Mouse (Mus musculus) thymus, adult 2 months (tissue): Measurements from ENCODE around the gene Lyst. TPM values are rescaled to one million over a fixed set of nuclear protein-coding genes. Genes with fewer than 3 reads are reported as not detected.

Experiments used
- DNase-seq: peaks from one replicate; pipeline ENCODE4 v3.0.0; 2021
- H3K27ac ChIP-seq: fragments of 200-500 bp; 2 replicates; pipeline ENCODE4 v1.5.1; 2012; ENCODE audit warnings: low read length, control low read depth; ENCODE audit not compliant: control insufficient read depth, insufficient read depth
- H3K27me3 ChIP-seq: fragments of 200-500 bp; 2 replicates; pipeline ENCODE4 v1.6.1; 2012; ENCODE audit warnings: mild to moderate bottlenecking, low read length, moderate library complexity, mixed read lengths; ENCODE audit not compliant: control insufficient read depth, insufficient read depth
- H3K36me3 ChIP-seq: fragments of 200-500 bp; 2 replicates; pipeline ENCODE4 v1.6.1; 2012; ENCODE audit warnings: mild to moderate bottlenecking, low read length, moderate library complexity; ENCODE audit not compliant: control insufficient read depth, insufficient read depth
- H3K4me1 ChIP-seq: fragments of 200-500 bp; replicated peaks from 2 replicates; pipeline ENCODE4 v1.6.1; 2012; ENCODE audit warnings: low read length; ENCODE audit not compliant: control insufficient read depth, insufficient read depth
- H3K4me3 ChIP-seq: fragments of 200-500 bp; 2 replicates; pipeline ENCODE4 v1.5.1; 2012; ENCODE audit warnings: mild to moderate bottlenecking, low read length, control low read depth, moderate library complexity; ENCODE audit not compliant: control insufficient read depth, insufficient read depth
- CTCF ChIP-seq: fragments of 200-500 bp; IDR thresholded peaks from 2 replicates; pipeline ENCODE4 v1.5.1; 2012; ENCODE audit warnings: mild to moderate bottlenecking, control low read depth, low read length, moderate library complexity, borderline replicate concordance; ENCODE audit not compliant: control insufficient read depth, poor library complexity, insufficient read depth; ENCODE audit errors: extremely low read depth
- POLR2A ChIP-seq: fragments of 200-500 bp; IDR thresholded peaks from 2 replicates; pipeline ENCODE4 v1.6.1; 2012; ENCODE audit warnings: mild to moderate bottlenecking, low read length, control low read depth, moderate library complexity; ENCODE audit not compliant: control insufficient read depth, poor library complexity, insufficient read depth; ENCODE audit errors: extremely low read depth
- WGBS: fragments of 180-500 bp; shearing (Covaris S2); methylation state at CpG from one replicate; pipeline ENCODE4 v1.1.7; 2018; 5-methylcytosine and 5-hydroxymethylcytosine counted together
- polyA plus RNA-seq: library from polyadenylated mRNA; depleted of rRNA; stranded (reverse); fragments of >200 nt; gene quantifications from 2 replicates; pipeline ENCODE4 v1.2.3, GENCODE M21; 2012

Gene Lyst
- polyA plus RNA-seq, 1 experiment: 31.1 TPM

DNA sequence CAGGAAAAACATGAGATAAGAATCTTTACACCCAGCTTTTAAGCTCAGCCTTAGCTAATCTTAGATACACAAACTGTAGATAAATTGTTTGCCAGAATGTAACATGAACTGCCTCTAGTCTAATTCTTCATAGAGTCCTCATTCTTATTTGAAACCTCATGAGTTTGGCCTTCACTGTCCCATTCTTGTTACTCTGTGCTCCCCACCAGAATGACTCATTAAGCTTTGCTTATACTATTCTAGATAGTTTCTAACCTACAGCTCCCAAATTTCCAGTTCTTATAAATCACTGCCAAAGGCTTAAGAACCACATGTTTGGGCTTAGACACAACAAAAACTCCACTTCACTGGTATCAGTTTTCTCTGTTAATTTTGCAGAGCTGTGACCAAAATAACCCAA lies 16.0 kb downstream of the Lyst start:
- Histone ChIP-seq H3K4me1 (peaks cover 5% of the 10 kb centered on the region), H3K27ac (no peak overlapping the region), H3K36me3 (no peaks in the 10 kb centered on the region), H3K27me3 (no peaks in the 10 kb centered on the region), H3K4me3 (no peak overlapping the region)
- TF ChIP-seq CTCF: no peak
- TF ChIP-seq POLR2A: no peak
- no peak for DNase-seq

DNA sequence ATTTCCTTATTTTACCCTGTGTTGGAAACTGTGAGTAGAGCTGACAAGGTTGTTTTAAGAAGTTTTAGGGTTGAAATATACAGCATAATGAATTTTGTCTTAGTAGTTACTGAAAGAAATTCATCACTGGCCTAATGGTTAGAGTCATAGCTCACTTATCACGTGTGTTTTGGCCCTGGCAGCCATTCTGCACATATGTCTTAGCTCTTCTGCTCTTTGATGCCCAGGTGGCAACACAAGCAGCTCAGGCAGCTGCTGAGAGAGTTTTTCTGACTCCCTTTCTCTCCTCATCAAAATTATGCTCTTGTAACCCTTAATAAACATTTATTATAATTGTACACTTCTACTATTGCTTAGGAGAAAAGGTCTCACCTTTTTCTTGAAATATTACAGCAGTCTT lies 18.1 kb downstream of the Lyst start:
- Histone ChIP-seq H3K27me3 (no peaks in the 10 kb centered on the region), H3K27ac (no peak overlapping the region; the same call in 1 of the 2 replicates), H3K36me3 (no peaks in the 10 kb centered on the region), H3K4me1 (peaks cover 7% of the 10 kb centered on the region), H3K4me3 (no peak overlapping the region)
- TF ChIP-seq POLR2A (no peak), CTCF (no peak)
- peak; percentile 45 for DNase-seq
- WGBS: 20% methylated on average over 1 of the region's 1 CpGs

DNA sequence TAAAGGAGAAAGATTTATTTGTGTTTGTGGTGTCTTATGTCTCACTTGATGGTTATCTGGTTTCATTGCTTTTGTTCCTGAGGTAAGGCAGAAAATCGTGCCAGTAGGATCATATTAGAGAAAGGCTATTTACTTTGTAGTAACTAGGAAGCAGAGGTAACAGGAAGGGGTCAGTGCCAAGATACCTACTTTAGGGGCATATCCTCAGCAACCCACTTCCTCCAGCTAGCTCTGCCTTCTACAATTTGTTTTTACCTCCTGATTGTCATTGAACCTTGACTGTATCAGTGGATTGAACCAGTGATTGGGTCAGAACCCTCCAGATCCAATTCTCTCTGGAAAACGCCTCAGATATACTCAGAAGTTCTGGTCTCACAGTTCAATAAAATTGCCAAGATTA lies 19.5 kb downstream of the Lyst start:
- Histone ChIP-seq H3K27ac (no peak overlapping the region; the same call in 1 of the 2 replicates), H3K4me1 (peaks cover 7% of the 10 kb centered on the region), H3K4me3 (no peak overlapping the region), H3K27me3 (no peaks in the 10 kb centered on the region), H3K36me3 (peaks cover 7% of the 10 kb centered on the region; the same call in 1 of the 2 replicates)
- WGBS: 49% methylated on average over 2 of the region's 2 CpGs
- no peak for TF ChIP-seq CTCF
- no peak for TF ChIP-seq POLR2A
- DNase-seq: no peak

DNA sequence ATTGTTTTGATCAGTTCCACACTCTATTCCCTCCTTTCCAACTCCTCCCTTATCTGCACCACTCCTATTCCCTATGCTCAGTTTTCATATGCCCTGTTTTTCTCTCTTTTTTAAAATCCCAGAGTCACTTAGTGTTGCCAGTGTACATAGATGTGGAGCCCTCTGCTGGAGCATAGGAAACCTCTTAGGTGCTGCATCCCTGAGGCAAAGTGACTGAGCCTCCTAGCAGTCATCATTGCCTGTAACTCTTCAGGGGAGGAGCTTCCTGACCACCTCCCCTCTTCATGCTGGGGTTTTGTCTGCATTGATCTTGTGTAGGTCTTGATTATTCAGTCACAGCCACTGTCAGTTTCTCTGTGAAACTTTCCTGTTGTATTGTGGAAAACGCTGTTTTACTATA lies 22.7 kb downstream of the Lyst start:
- Histone ChIP-seq H3K27me3 (no peaks in the 10 kb centered on the region), H3K4me1 (peaks cover 4% of the 10 kb centered on the region), H3K36me3 (peaks cover 23% of the 10 kb centered on the region), H3K27ac (no peak overlapping the region), H3K4me3 (no peak overlapping the region)
- WGBS: 96% methylated on average over 1 of the region's 1 CpGs
- no peak for TF ChIP-seq CTCF
- no peak for TF ChIP-seq POLR2A
- DNase-seq: peak; percentile 60

DNA sequence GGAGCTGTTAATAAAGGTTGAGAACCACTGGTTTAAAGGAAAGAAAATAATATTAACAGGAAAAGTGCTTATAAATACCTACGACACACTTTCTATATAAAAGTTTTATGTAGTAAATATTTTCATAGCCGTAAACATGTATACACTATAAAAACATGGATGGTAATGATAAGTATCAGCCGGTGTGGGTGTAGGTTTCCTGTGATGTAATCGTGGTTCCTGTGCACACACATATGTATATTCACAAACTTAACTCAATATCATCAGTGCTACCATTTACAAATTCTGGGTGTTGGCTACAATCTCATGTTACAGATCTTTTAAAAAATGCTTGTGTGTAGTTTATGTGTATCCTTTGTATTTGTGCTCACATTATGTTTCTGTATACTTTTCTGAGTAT lies 24.0 kb downstream of the Lyst start:
- no peak overlapping the region for H3K27ac ChIP-seq
- no peak for DNase-seq
- peaks cover 37% of the 10 kb centered on the region for H3K36me3 ChIP-seq
- H3K4me3 ChIP-seq: no peak overlapping the region
- TF ChIP-seq CTCF: no peak
- TF ChIP-seq POLR2A: no peak
- no peaks in the 10 kb centered on the region for H3K27me3 ChIP-seq
- 84% methylated on average over 4 of the region's 4 CpGs for WGBS
- H3K4me1 ChIP-seq: peaks cover 4% of the 10 kb centered on the region

DNA sequence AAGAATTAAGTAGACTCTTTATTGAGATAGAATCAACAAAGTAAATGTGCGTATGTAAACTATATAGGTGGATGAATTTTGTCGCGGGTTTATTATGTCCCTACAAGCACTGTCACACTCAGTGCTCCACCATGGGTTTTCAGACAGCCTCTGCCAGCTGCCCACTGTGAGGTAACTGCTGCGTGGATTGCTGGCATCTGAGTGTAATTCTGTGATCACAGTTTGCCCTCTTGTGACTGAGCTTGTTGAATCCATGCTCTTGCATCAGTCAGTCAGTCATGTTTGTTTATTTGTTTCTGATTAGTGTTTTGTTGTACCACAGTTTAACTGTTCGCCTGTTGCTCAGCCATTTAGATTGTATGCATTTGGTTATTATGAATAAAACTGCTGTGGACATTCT lies 31.3 kb downstream of the Lyst start:
- no peak for DNase-seq
- H3K27me3 ChIP-seq: no peaks in the 10 kb centered on the region
- no peak overlapping the region for H3K27ac ChIP-seq
- WGBS: 93% methylated on average over 5 of the region's 5 CpGs
- no peaks in the 10 kb centered on the region for H3K4me1 ChIP-seq
- H3K36me3 ChIP-seq: peaks cover 35% of the 10 kb centered on the region
- no peak overlapping the region for H3K4me3 ChIP-seq
- TF ChIP-seq CTCF (no peak), POLR2A (no peak)

DNA sequence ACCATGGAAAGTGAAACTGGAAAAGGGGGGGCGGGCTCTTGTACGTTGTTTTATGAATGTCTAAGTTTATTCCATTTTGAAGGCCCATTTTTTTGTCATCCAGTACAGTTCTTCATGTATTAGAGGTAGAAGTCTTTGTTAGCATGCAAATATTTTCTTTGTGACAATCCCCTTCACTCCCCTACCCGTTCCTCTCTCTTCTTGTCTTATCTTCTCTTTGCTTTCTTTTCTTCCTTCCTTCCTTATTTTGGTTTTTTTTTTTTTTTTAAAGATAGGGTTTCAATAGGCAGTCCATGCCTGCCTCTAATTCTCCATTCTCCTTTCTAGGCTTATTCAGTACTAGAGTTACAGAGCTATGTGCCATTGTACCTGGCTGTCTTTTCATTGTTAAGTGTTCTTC lies 32.4 kb downstream of the Lyst start:
- Histone ChIP-seq H3K27me3 (no peaks in the 10 kb centered on the region), H3K27ac (no peak overlapping the region), H3K4me3 (no peak overlapping the region), H3K36me3 (peaks cover 24% of the 10 kb centered on the region), H3K4me1 (no peaks in the 10 kb centered on the region)
- DNase-seq: no peak
- WGBS: 64% methylated on average over 3 of the region's 3 CpGs
- no peak for TF ChIP-seq CTCF
- TF ChIP-seq POLR2A: no peak
